Mouse (Mus musculus) hindbrain, embryonic 14.5 days (tissue): ENCODE measurements around the gene Fscn2. TPM values are rescaled to one million over a fixed set of nuclear protein-coding genes. Genes with fewer than 3 reads are reported as not detected.

ENCODE experiments used
- ATAC-seq: fragments of 200-750 bp; cut with Nextera tagmentation; 2 replicates; pipeline ENCODE4 v1.8.0; 2017; ENCODE audit warnings: moderate number of reproducible peaks, mild to moderate bottlenecking, moderate TSS enrichment, moderate library complexity; ENCODE audit not compliant: low FRiP score
- DNase-seq: peaks from one replicate; pipeline ENCODE4 v3.0.0-alpha.2; 2015; ENCODE audit warnings: low spot score
- H3K27ac ChIP-seq: fragments of 300-500 bp; sonication (generic); 2 replicates; pipeline ENCODE4 v1.5.1; 2014; ENCODE audit warnings: mild to moderate bottlenecking, moderate library complexity
- H3K27me3 ChIP-seq: fragments of 300-500 bp; sonication (generic); 2 replicates; pipeline ENCODE4 v1.6.1; 2014; ENCODE audit warnings: mild to moderate bottlenecking, low read length, mixed read lengths; ENCODE audit not compliant: control insufficient read depth, insufficient read depth
- H3K36me3 ChIP-seq: fragments of 300-500 bp; sonication (generic); replicated peaks from 2 replicates; pipeline ENCODE4 v1.6.1; 2014; ENCODE audit not compliant: control insufficient read depth, insufficient read depth
- H3K4me1 ChIP-seq: fragments of 300-500 bp; sonication (generic); replicated peaks from 2 replicates; pipeline ENCODE4 v1.6.1; 2014; ENCODE audit warnings: antibody characterized with exemption, low read length, mixed read lengths; ENCODE audit not compliant: control insufficient read depth, insufficient read depth
- H3K4me2 ChIP-seq: fragments of 300-500 bp; sonication (generic); replicated peaks from 2 replicates; pipeline ENCODE4 v1.6.1; 2014; ENCODE audit warnings: mild to moderate bottlenecking, moderate library complexity
- H3K4me3 ChIP-seq: fragments of 300-500 bp; sonication (generic); replicated peaks from 2 replicates; pipeline ENCODE4 v1.5.1; 2014; ENCODE audit warnings: mild to moderate bottlenecking, low read length
- H3K9ac ChIP-seq: fragments of 300-500 bp; sonication (generic); 2 replicates; pipeline ENCODE4 v1.6.1; 2014
- H3K9me3 ChIP-seq: fragments of 300-500 bp; sonication (generic); 2 replicates; pipeline ENCODE4 v1.6.1; 2016; ENCODE audit warnings: low read length; ENCODE audit not compliant: control insufficient read depth
- WGBS: fragments of 180-500 bp; shearing (Covaris S2); extraction: QIAGEN DNeasy Blood & Tissue Kit; methylation state at CpG from one replicate; pipeline ENCODE4 v1.1.7; 2014; 5-methylcytosine and 5-hydroxymethylcytosine counted together
- polyA plus RNA-seq: library from polyadenylated mRNA; unstranded; fragments of >200 nt; fragmentation: Nextera tagmentation; extraction: Ambion mirVana; gene quantifications from 2 replicates; pipeline ENCODE4 v1.2.1, GENCODE M21; 2014

Fscn2 gene
- polyA plus RNA-seq, 1 experiment from 2014 or later = 1.6 TPM

DNA sequence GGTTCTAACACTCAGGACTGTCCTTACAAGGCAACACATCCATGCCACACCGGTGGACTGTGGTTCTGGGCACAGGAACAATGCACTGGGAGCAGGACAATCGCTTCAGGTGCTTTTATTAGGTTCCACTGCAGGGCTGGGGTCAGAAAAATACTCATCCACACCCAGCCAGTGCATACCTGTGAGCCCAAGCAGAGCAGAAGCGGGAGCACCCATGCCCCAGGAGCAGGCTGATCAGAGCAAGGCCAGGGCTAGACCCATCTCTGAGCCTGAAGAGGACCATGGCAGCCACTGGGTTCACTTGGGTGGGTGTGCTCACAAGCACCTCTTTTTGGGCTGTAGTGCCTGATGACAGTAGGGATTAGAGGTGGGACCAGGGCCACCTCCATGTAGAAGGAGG, 18.9 kb downstream of the Fscn2 start:
- ATAC-seq (no peak), DNase-seq (no peak)
- Histone ChIP-seq H3K27ac (no peak overlapping the region), H3K27me3 (no peaks in the 10 kb centered on the region), H3K4me3 (no peak overlapping the region), H3K9ac (no peak overlapping the region), H3K4me2 (no peak overlapping the region), H3K9me3 (no peaks in the 10 kb centered on the region), H3K4me1 (peaks cover 25% of the 10 kb centered on the region), H3K36me3 (peaks cover 72% of the 10 kb centered on the region)
- 96% methylated on average over 3 of the region's 3 CpGs for WGBS

DNA sequence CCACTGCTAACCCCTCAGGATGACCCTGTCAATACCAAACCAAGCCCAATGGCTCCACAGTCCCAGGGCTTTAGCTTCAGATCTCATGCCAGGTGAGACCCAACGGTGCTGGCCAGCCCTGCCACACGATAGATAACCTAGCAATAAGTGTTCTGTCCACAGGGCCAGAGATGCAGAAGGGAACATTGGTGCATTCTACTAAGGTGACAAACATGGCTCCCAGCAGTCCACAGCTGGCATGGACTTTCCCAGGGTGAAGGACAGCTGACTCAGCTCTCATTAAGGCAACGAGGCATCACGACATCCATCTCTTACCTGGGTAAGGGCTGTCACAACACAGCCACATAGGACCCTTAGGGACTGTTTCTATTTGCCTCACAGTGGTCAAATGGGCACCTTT, 19.8 kb downstream of the Fscn2 start:
- Histone ChIP-seq H3K9ac (no peak overlapping the region), H3K4me2 (no peak overlapping the region), H3K4me3 (no peak overlapping the region), H3K4me1 (peaks cover 25% of the 10 kb centered on the region), H3K9me3 (no peaks in the 10 kb centered on the region), H3K27me3 (no peaks in the 10 kb centered on the region), H3K27ac (no peak overlapping the region), H3K36me3 (peaks cover 72% of the 10 kb centered on the region)
- 94% methylated on average over 4 of the region's 4 CpGs for WGBS
- ATAC-seq (no peak), DNase-seq (no peak)

DNA sequence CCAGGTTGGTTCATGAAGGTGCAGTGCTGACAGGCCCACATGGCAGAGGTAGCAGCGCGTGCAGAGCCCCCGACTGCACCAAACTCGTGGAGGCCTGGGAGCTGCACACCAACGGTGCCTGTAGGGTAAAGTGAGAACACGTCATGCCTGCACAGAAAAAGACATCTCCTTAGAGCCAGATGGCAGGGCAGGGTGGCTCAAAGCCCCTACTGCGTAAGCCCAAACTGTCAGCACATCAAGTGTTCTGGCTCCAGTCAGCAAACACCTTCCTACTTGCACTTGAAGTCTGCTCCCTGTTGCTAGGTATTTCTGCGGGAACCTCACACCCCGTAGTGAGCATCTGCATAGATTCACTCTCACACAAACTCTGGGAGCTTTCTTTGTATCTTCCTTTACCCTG, 21.2 kb downstream of the Fscn2 start:
- H3K27me3 ChIP-seq = no peaks in the 10 kb centered on the region
- WGBS = 94% methylated on average over 9 of the region's 9 CpGs
- H3K4me1 ChIP-seq = peaks cover 14% of the 10 kb centered on the region; the same call in 1 of the 2 replicates
- DNase-seq (no peak), ATAC-seq (no peak)
- no peaks in the 10 kb centered on the region for H3K9me3 ChIP-seq
- H3K36me3 ChIP-seq = peaks cover 75% of the 10 kb centered on the region
- no peak overlapping the region for H3K27ac ChIP-seq
- no peak overlapping the region for H3K9ac ChIP-seq
- no peak overlapping the region for H3K4me3 ChIP-seq
- H3K4me2 ChIP-seq = no peak overlapping the region

DNA sequence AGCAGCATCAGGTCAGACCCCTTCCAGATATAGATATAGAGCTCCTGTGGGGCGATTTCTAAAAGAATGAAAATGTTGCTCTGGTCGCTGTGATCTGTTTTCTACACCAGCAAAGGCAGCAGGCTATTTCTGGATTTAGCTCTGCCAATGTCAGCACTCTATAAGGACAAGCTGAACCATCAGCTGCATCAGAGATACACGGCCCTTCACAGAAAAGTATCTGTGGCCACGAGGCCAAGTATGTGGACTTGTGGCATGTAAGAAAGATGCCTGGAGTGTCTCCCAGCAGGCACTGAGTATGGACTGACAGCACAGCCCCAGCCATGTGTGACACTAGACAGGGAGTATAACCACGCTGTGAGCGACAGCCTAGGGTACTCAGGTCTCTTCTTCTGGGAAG, 25.3 kb downstream of the Fscn2 start:
- no peak overlapping the region for H3K4me3 ChIP-seq
- H3K9ac ChIP-seq = no peak overlapping the region
- H3K9me3 ChIP-seq = no peaks in the 10 kb centered on the region
- H3K4me1 ChIP-seq = no peaks in the 10 kb centered on the region
- ATAC-seq (no peak), DNase-seq (no peak)
- no peak overlapping the region for H3K4me2 ChIP-seq
- H3K36me3 ChIP-seq = peaks cover 81% of the 10 kb centered on the region
- H3K27ac ChIP-seq = no peak overlapping the region
- no peaks in the 10 kb centered on the region for H3K27me3 ChIP-seq
- 94% methylated on average over 6 of the region's 6 CpGs for whole genome bisulfite sequencing

DNA sequence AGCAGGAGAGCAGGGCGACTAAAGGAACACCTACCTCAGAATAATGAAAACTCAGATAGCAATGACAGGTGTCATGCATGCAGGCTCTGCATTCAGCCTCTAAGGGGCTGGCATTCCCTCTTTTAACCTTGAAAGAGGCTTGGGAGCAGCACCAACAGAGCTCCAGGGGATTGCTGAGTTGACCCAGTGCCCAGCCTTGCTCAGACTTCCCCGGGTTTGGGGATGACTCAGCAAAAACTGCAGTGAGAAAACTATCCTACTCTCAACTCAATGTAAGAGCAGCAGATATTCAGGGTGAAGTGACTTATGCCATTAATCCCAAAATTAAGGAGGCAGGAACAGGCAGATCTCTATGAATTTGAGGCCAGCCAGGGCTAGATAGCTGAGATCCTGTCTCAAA, 25.8 kb downstream of the Fscn2 start:
- no peak overlapping the region for H3K4me2 ChIP-seq
- ATAC-seq (no peak), DNase-seq (no peak)
- no peak overlapping the region for H3K4me3 ChIP-seq
- H3K9me3 ChIP-seq = no peaks in the 10 kb centered on the region
- H3K36me3 ChIP-seq = peaks cover 78% of the 10 kb centered on the region
- H3K4me1 ChIP-seq = no peaks in the 10 kb centered on the region
- H3K9ac ChIP-seq = no peak overlapping the region
- 72% methylated on average over 2 of the region's 2 CpGs for WGBS
- H3K27me3 ChIP-seq = no peaks in the 10 kb centered on the region
- H3K27ac ChIP-seq = no peak overlapping the region

DNA sequence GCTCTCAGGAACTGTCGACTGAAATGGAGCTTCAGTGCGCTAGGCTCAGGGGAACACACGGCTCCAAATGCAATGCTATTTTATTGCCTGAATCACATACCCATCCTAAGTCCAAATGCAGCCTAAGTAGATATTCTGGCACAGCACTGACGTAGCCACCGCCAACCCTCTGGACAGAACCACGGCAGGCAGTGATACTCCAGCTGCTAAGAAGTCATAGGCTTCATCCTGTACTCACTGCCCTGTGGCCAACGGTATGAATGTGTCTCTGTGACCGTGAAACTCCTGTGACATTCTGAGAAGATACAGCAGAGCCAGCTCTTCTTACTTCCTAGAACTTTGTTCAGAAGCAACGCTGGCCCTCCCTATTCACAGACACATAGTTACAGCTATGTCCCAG, 27.2 kb downstream of the Fscn2 start:
- H3K4me2 ChIP-seq = no peak overlapping the region
- no peak overlapping the region for H3K27ac ChIP-seq
- ATAC-seq = no peak
- H3K36me3 ChIP-seq = peaks cover 78% of the 10 kb centered on the region
- H3K27me3 ChIP-seq = no peaks in the 10 kb centered on the region
- H3K4me1 ChIP-seq = no peaks in the 10 kb centered on the region
- H3K9me3 ChIP-seq = no peaks in the 10 kb centered on the region
- H3K4me3 ChIP-seq = no peak overlapping the region
- H3K9ac ChIP-seq = no peak overlapping the region
- WGBS = 90% methylated on average over 9 of the region's 9 CpGs
- DNase-seq = no peak

DNA sequence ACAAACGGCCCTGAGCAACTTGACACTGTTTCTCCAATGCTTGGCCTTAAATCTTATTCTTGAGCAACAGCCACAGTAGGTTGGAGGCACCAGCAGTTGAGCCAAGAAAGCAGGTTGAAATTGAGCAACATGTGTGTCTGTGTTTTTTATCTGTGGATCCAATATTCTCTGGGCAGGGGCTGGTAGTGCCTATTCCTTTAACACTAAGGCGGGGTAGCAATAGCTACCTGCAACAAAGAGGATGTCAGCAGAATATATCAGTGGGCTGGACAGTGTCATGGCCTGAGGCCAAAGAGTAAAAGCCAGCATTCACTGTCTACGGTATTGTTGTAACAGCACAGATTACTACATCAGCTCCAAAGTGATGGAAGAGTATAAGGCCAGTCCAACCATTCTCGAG, 34.3 kb downstream of the Fscn2 start:
- Histone ChIP-seq H3K27me3 (no peaks in the 10 kb centered on the region), H3K9me3 (no peaks in the 10 kb centered on the region), H3K4me3 (no peak overlapping the region), H3K27ac (no peak overlapping the region), H3K4me1 (no peaks in the 10 kb centered on the region), H3K36me3 (peaks cover 83% of the 10 kb centered on the region), H3K9ac (no peak overlapping the region), H3K4me2 (no peak overlapping the region)
- DNase-seq = no peak
- whole genome bisulfite sequencing = 88% methylated on average over 4 of the region's 4 CpGs
- no peak for ATAC-seq

DNA sequence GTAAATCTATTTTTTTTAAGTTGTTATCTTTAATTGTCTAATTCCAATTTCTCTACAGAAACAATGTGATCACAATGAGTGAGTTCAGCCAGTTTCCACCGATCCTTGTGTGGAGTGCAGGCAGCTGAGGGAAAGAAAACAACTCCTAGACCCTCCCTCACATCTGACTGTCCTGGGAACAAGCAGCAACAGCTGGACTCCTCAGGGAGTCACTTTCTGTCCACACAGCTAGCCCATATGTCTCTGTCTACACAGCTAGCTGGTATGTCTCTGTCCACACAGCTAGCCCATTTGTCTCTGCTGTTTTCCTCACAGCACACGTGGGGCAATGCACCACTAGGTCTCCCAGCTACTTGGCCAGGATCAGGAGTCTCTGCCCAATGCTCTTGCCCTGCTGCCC, 36.3 kb downstream of the Fscn2 start:
- Histone ChIP-seq H3K36me3 (peaks cover 95% of the 10 kb centered on the region), H3K4me3 (no peak overlapping the region), H3K9ac (no peak overlapping the region), H3K27me3 (no peaks in the 10 kb centered on the region), H3K27ac (no peak overlapping the region), H3K4me2 (no peak overlapping the region), H3K4me1 (no peaks in the 10 kb centered on the region), H3K9me3 (no peaks in the 10 kb centered on the region)
- ATAC-seq (no peak), DNase-seq (no peak)
- WGBS = 77% methylated on average over 2 of the region's 2 CpGs

DNA sequence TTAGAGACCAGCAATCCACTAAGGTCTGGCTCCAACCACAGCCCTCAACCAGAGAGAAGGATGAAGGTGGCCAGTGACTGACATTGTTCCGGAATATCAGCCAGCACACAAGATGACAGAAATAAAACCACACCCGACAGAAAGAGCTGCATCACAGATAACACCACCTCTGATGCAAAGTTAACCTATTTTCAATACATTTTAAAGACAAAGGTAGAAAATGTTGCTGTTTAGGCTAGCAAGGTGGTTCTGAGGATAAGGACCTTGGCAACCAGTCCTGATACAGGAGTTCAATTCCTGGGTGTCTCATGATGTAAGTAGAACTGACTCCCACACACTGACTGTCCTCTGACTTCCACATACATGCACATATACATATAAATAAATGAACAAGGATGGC, 38.0 kb downstream of the Fscn2 start:
- Histone ChIP-seq H3K27ac (no peak overlapping the region), H3K4me2 (no peak overlapping the region), H3K4me1 (no peaks in the 10 kb centered on the region), H3K36me3 (peaks cover 95% of the 10 kb centered on the region), H3K27me3 (no peaks in the 10 kb centered on the region), H3K4me3 (no peak overlapping the region), H3K9ac (no peak overlapping the region), H3K9me3 (no peaks in the 10 kb centered on the region)
- WGBS = 91% methylated on average over 2 of the region's 2 CpGs
- no peak for ATAC-seq
- DNase-seq = no peak

DNA sequence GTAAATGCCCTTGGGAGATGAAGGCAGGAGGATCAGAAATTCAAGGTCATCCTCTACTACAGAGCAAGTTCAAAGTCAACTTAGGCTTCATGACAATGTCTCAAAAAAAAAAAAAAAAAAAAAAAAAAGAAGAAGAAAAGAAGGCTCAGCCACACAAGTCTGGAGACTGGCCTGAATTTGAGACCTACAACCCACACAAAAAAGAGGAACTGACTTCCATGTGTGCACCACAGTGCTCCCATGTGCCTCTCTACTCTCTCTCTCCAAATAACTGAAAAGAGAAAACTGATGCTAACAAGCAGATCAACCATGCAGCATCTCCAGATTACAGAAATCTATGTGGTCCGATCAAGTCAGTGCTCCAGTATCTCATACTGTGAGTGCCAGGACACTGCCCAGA, 43.5 kb downstream of the Fscn2 start:
- H3K27ac ChIP-seq = no peak overlapping the region
- no peak overlapping the region for H3K9ac ChIP-seq
- no peak overlapping the region for H3K4me2 ChIP-seq
- H3K27me3 ChIP-seq = no peaks in the 10 kb centered on the region
- H3K36me3 ChIP-seq = peaks cover 99% of the 10 kb centered on the region
- 98% methylated on average over 1 of the region's 1 CpGs for WGBS
- ATAC-seq (no peak), DNase-seq (no peak)
- H3K4me1 ChIP-seq = no peaks in the 10 kb centered on the region
- H3K4me3 ChIP-seq = no peak overlapping the region
- H3K9me3 ChIP-seq = no peaks in the 10 kb centered on the region
